Mouse (Mus musculus): ENCODE results near the gene Gk. TPM values are rescaled to one million over a fixed set of nuclear protein-coding genes. Genes with fewer than 3 reads are reported as not detected.
A peak's percentile ranks its signal among the peaks of the same experiment; 100 is the strongest.

Gk gene
- total RNA-seq, 1 experiment = 7.0 TPM

DNA sequence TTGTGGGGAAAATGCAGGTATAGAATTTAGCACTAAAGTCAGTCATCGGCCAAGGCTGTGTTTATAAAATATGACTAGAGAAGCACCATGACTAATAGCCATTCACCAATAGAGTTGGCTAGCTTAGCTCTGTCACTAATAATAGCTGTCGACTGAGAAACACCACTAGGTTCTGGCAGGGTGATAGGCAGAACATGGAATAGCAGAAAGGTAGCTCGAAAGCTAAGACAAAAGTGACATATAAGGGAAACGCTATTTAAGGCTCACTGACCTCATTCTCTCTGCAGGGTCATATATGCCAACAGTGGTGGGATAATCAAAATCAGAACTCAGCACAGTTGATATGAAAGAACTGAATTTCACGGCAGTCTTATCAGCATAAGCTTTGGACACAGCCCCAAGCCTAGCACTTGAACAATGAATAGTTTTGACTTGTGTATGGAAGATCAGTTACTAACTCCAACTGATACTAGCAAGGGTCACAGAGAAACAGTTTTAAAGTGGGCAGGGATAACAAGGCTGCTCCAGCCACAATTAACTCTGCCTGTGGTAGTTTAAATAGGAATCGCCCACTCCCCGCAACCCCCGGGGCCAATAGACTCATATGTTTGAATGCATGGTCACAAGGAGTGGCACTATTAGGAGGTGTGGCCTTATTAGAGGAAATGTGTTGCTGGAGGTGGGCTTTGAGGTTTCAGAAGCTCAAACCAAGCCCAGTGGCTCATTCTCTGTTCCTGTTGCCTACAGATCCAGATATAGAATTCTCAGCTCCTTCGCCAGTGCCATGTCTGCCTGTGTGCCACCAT lies 45.3 kb downstream of the Gk start:
- in situ Hi-C loops (cut with MboI; ENCODE audit: low sequenced_read_pairs in 2 of 2, unreplicated experiment in 2 of 2) = no loop called here
- no peak for DNase-seq (ENCODE audit: low read depth, low spot score)
- no peaks in the 10 kb centered on the region for H3K36me3 ChIP-seq (ENCODE audit: control insufficient read depth, insufficient read depth, low read length, poor library complexity, severe bottlenecking)
- H3K4me1 ChIP-seq (ENCODE audit: control insufficient read depth in 2 of 2, insufficient read depth in 2 of 2, low read length in 2 of 2, poor library complexity in 1 of 2) = no peaks in the 10 kb centered on the region
- no peaks in the 10 kb centered on the region for H3K9me3 ChIP-seq (ENCODE audit: control insufficient read depth, insufficient read depth, low read depth, low read length)
- H3K4me3 ChIP-seq (ENCODE audit: insufficient read depth in 1 of 2, low read depth in 1 of 2, low read length in 2 of 2, poor library complexity in 1 of 2, severe bottlenecking in 1 of 2) = no peak overlapping the region
- no peak overlapping the region for H3K27ac ChIP-seq (ENCODE audit: insufficient read depth, low read depth, low read length, poor library complexity, severe bottlenecking)
- H3K9ac ChIP-seq (ENCODE audit: insufficient read depth, low read depth, low read length, poor library complexity, severe bottlenecking) = no peak overlapping the region
- TF ChIP-seq MAFK (IDR thresholded peaks at IDR 0.05; ENCODE audit: insufficient read depth, low read depth, low read length) (no peak), ZNF384 (IDR thresholded peaks at IDR 0.05; ENCODE audit: low read depth, low read length) (no peak)

DNA sequence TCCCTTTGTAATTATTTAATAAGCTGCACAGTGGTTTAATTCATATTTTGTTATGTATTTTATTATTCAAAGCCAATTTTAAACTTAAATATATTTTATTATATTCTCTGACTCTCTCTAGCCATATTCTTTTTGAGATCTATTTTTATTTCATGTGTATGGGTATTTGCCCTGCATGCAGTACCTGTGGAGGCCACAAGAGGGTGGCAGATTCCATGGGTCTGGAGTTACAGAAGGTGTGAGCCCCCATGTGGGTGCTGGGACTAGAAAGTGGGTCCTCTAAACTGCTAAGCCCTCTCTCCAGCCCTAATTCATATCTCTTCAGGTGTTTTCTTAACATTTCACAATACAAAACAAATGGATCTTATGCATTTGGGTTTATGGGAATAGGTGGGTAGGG lies 55.4 kb downstream of the Gk start:
- Histone ChIP-seq H3K27ac (ENCODE audit: insufficient read depth, low read depth, low read length, poor library complexity, severe bottlenecking) (no peak overlapping the region), H3K36me3 (ENCODE audit: control insufficient read depth, insufficient read depth, low read length, poor library complexity, severe bottlenecking) (no peaks in the 10 kb centered on the region), H3K9me3 (ENCODE audit: control insufficient read depth, insufficient read depth, low read depth, low read length) (no peaks in the 10 kb centered on the region), H3K4me3 (ENCODE audit: insufficient read depth in 1 of 2, low read depth in 1 of 2, low read length in 2 of 2, poor library complexity in 1 of 2, severe bottlenecking in 1 of 2) (no peak overlapping the region), H3K4me1 (ENCODE audit: control insufficient read depth in 2 of 2, insufficient read depth in 2 of 2, low read length in 2 of 2, poor library complexity in 1 of 2) (no peaks in the 10 kb centered on the region), H3K9ac (ENCODE audit: insufficient read depth, low read depth, low read length, poor library complexity, severe bottlenecking) (no peak overlapping the region)
- TF ChIP-seq CHD2 (IDR thresholded peaks at IDR 0.05; ENCODE audit: low read depth, low read length) (no peak), ZC3H11A (IDR thresholded peaks at IDR 0.05; ENCODE audit: borderline replicate concordance, low read depth, low read length) (peak; percentile 29; the same call in 1 of the 2 replicates), HCFC1 (IDR thresholded peaks at IDR 0.05; ENCODE audit: borderline replicate concordance, insufficient read depth, low read length) (no peak), ZNF384 (IDR thresholded peaks at IDR 0.05; ENCODE audit: low read depth, low read length) (no peak), MAFK (IDR thresholded peaks at IDR 0.05; ENCODE audit: insufficient read depth, low read depth, low read length) (no peak)
- in situ Hi-C loops (cut with MboI; ENCODE audit: low sequenced_read_pairs in 2 of 2, unreplicated experiment in 2 of 2) = no loop called here
- DNase-seq (ENCODE audit: low read depth, low spot score) = no peak

DNA sequence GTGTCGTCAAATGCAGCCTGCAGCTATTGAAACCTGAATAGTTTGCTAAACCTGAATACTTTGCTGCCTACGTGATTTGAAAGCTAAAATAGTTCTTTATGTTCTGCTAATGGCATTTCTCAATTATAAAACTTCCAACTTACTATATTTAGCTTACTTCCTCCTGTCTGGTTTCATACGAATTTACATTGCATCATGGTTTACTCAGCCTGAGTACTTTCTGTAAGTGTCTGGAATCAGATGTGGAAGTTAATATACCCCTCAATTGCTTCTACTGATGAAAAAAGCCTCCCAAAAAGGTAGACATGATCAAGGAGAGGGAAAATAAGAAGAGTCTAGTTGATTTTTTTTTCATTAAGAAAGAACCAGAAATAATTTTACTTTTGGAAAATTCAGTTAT lies 66.2 kb downstream of the Gk start:
- Histone ChIP-seq H3K36me3 (ENCODE audit: control insufficient read depth, insufficient read depth, low read length, poor library complexity, severe bottlenecking) (no peaks in the 10 kb centered on the region), H3K9me3 (ENCODE audit: control insufficient read depth, insufficient read depth, low read depth, low read length) (no peaks in the 10 kb centered on the region), H3K9ac (ENCODE audit: insufficient read depth, low read depth, low read length, poor library complexity, severe bottlenecking) (no peak overlapping the region), H3K27ac (ENCODE audit: insufficient read depth, low read depth, low read length, poor library complexity, severe bottlenecking) (no peak overlapping the region), H3K4me1 (ENCODE audit: control insufficient read depth in 2 of 2, insufficient read depth in 2 of 2, low read length in 2 of 2, poor library complexity in 1 of 2) (no peaks in the 10 kb centered on the region), H3K4me3 (ENCODE audit: insufficient read depth in 1 of 2, low read depth in 1 of 2, low read length in 2 of 2, poor library complexity in 1 of 2, severe bottlenecking in 1 of 2) (no peak overlapping the region)
- no peak for DNase-seq (ENCODE audit: low read depth, low spot score)
- in situ Hi-C loops (cut with MboI; ENCODE audit: low sequenced_read_pairs in 2 of 2, unreplicated experiment in 2 of 2) = no loop called here
- TF ChIP-seq ZNF384 (IDR thresholded peaks at IDR 0.05; ENCODE audit: low read depth, low read length) = no peak
- no peak for TF ChIP-seq HCFC1 (IDR thresholded peaks at IDR 0.05; ENCODE audit: borderline replicate concordance, insufficient read depth, low read length)
- TF ChIP-seq CHD2 (IDR thresholded peaks at IDR 0.05; ENCODE audit: low read depth, low read length) = no peak
- TF ChIP-seq MAFK (IDR thresholded peaks at IDR 0.05; ENCODE audit: insufficient read depth, low read depth, low read length) = no peak
- TF ChIP-seq ZC3H11A (IDR thresholded peaks at IDR 0.05; ENCODE audit: borderline replicate concordance, low read depth, low read length) = no peak

DNA sequence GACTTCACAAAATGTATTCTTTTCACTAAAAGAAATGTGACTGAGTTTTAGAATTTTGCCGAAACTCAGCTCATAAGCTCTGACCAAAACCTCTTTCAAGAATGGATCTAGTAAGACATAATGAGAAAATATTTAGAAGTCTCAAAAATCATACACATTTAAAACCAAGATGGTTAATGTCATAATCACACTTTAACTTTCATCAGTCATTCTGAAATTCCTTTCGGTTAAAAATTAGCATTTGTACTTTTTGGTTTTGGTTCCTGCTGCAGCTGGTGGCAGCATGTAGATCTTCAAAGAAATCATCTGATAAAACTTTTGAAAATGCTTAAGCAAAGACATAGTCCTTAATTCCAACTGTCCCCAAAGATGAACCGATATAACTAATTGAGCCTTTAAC lies 70.9 kb downstream of the Gk start:
- Histone ChIP-seq H3K4me1 (ENCODE audit: control insufficient read depth in 2 of 2, insufficient read depth in 2 of 2, low read length in 2 of 2, poor library complexity in 1 of 2) (no peaks in the 10 kb centered on the region), H3K9ac (ENCODE audit: insufficient read depth, low read depth, low read length, poor library complexity, severe bottlenecking) (no peak overlapping the region), H3K9me3 (ENCODE audit: control insufficient read depth, insufficient read depth, low read depth, low read length) (no peaks in the 10 kb centered on the region), H3K4me3 (ENCODE audit: insufficient read depth in 1 of 2, low read depth in 1 of 2, low read length in 2 of 2, poor library complexity in 1 of 2, severe bottlenecking in 1 of 2) (no peak overlapping the region), H3K27ac (ENCODE audit: insufficient read depth, low read depth, low read length, poor library complexity, severe bottlenecking) (no peak overlapping the region), H3K36me3 (ENCODE audit: control insufficient read depth, insufficient read depth, low read length, poor library complexity, severe bottlenecking) (no peaks in the 10 kb centered on the region)
- in situ Hi-C loops (cut with MboI; ENCODE audit: low sequenced_read_pairs in 2 of 2, unreplicated experiment in 2 of 2) = no loop called here
- DNase-seq (ENCODE audit: low read depth, low spot score) = no peak
- TF ChIP-seq HCFC1 (IDR thresholded peaks at IDR 0.05; ENCODE audit: borderline replicate concordance, insufficient read depth, low read length) (no peak), MAFK (IDR thresholded peaks at IDR 0.05; ENCODE audit: insufficient read depth, low read depth, low read length) (no peak), CHD2 (IDR thresholded peaks at IDR 0.05; ENCODE audit: low read depth, low read length) (no peak), ZC3H11A (IDR thresholded peaks at IDR 0.05; ENCODE audit: borderline replicate concordance, low read depth, low read length) (no peak), ZNF384 (IDR thresholded peaks at IDR 0.05; ENCODE audit: low read depth, low read length) (no peak)

Data from ES-E14 (cell line).